Mouse (Mus musculus) monocyte, adult 2 months (primary cell): ENCODE results near the gene Commd1.
A peak's percentile ranks its signal among the peaks of the same experiment; 100 is the strongest.

ENCODE experiments used
- DNase-seq, 2 experiments: peaks; one replicate each; pipeline ENCODE4 v3.0.0; 2022; ENCODE audit warnings: low spot score in 2 of 2, low read depth in 1 of 2

Gene Commd1

GRCm38 (mm10) chr11:22952668-22953067 is 29.5 kb downstream of the Commd1 start:
- DNase-seq: no peak

- no peak for DNase-seq
Measured at GRCm38 (mm10) chr11:22950131-22950530, 32.1 kb downstream of the Commd1 start.

GRCm38 (mm10) chr11:22949101-22949500 is 33.1 kb downstream of the Commd1 start:
- DNase-seq: no peak

- DNase-seq: no peak
Measured at GRCm38 (mm10) chr11:22938983-22939382, 43.2 kb downstream of the Commd1 start.

- DNase-seq: no peak
Measured at GRCm38 (mm10) chr11:22937716-22938316, 44.4 kb downstream of the Commd1 start.

- no peak for DNase-seq
Measured at GRCm38 (mm10) chr11:22936446-22937125, 45.6 kb downstream of the Commd1 start.

- no peak for DNase-seq
Measured at GRCm38 (mm10) chr11:22932167-22932566, 50.0 kb downstream of the Commd1 start.

GRCm38 (mm10) chr11:22931320-22931905 is 50.8 kb downstream of the Commd1 start:
- DNase-seq: no peak

- no peak for DNase-seq
Measured at GRCm38 (mm10) chr11:22930129-22930528, 52.1 kb downstream of the Commd1 start.

- DNase-seq: peak in 1 of 2 experiments; percentile 5
Measured at GRCm38 (mm10) chr11:22928586-22929169, 53.5 kb downstream of the Commd1 start.

GRCm38 (mm10) chr11:22923606-22924005 is 58.6 kb downstream of the Commd1 start:
- DNase-seq: no peak

GRCm38 (mm10) chr11:22922546-22922945 is 59.6 kb downstream of the Commd1 start:
- no peak for DNase-seq

GRCm38 (mm10) chr11:22919336-22919735 is 62.8 kb downstream of the Commd1 start:
- no peak for DNase-seq

GRCm38 (mm10) chr11:22917786-22918185 is 64.4 kb downstream of the Commd1 start:
- DNase-seq: no peak

GRCm38 (mm10) chr11:22913744-22914143 is 68.4 kb downstream of the Commd1 start:
- no peak for DNase-seq

- DNase-seq: no peak
Measured at GRCm38 (mm10) chr11:22911831-22912230, 70.4 kb downstream of the Commd1 start.

GRCm38 (mm10) chr11:22906453-22906865 is 75.7 kb downstream of the Commd1 start:
- DNase-seq: no peak

- DNase-seq: no peak
Measured at GRCm38 (mm10) chr11:22902923-22903322, 79.3 kb downstream of the Commd1 start.

GRCm38 (mm10) chr11:22900041-22900440 is 82.1 kb downstream of the Commd1 start:
- no peak for DNase-seq

GRCm38 (mm10) chr11:22897642-22898041 is 84.5 kb downstream of the Commd1 start:
- DNase-seq: no peak

GRCm38 (mm10) chr11:22897127-22897526 is 85.1 kb downstream of the Commd1 start:
- no peak for DNase-seq

GRCm38 (mm10) chr11:22893075-22893474 is 89.1 kb downstream of the Commd1 start:
- DNase-seq: no peak
